Mouse (Mus musculus) stomach, embryonic 15.5 days (tissue): ENCODE data around the gene Zfyve28. TPM values are rescaled to one million over a fixed set of nuclear protein-coding genes. Genes with fewer than 3 reads are reported as not detected.

Experiments used
- ATAC-seq: fragments of 200-750 bp; cut with Nextera tagmentation; 2 replicates; pipeline ENCODE4 v1.8.0; 2017; ENCODE audit warnings: low read depth, moderate number of reproducible peaks, moderate TSS enrichment; ENCODE audit not compliant: insufficient read depth, low FRiP score
- H3K27ac ChIP-seq: fragments of 300-500 bp; sonication (generic); 2 replicates; pipeline ENCODE4 v1.5.1; 2015; ENCODE audit warnings: mild to moderate bottlenecking, inconsistent platforms
- H3K27me3 ChIP-seq: fragments of 300-500 bp; sonication (generic); replicated peaks from 2 replicates; pipeline ENCODE4 v1.6.1; 2015; ENCODE audit warnings: inconsistent platforms
- H3K36me3 ChIP-seq: fragments of 300-500 bp; sonication (generic); 2 replicates; pipeline ENCODE4 v1.6.1; 2015; ENCODE audit warnings: inconsistent platforms
- H3K4me1 ChIP-seq: fragments of 300-500 bp; sonication (generic); 2 replicates; pipeline ENCODE4 v1.6.1; 2015; ENCODE audit warnings: inconsistent platforms
- H3K4me2 ChIP-seq: fragments of 300-500 bp; sonication (generic); 2 replicates; pipeline ENCODE4 v1.6.1; 2015; ENCODE audit warnings: mild to moderate bottlenecking, inconsistent platforms
- H3K4me3 ChIP-seq: fragments of 300-500 bp; sonication (generic); replicated peaks from 2 replicates; pipeline ENCODE4 v1.5.1; 2015; ENCODE audit warnings: inconsistent platforms
- H3K9ac ChIP-seq: fragments of 300-500 bp; sonication (generic); 2 replicates; pipeline ENCODE4 v1.6.1; 2015; ENCODE audit warnings: inconsistent platforms
- H3K9me3 ChIP-seq: fragments of 300-500 bp; sonication (generic); 2 replicates; pipeline ENCODE4 v1.6.1; 2016; ENCODE audit warnings: inconsistent platforms
- WGBS: fragments of 180-500 bp; shearing (Covaris S2); methylation state at CpG from one replicate; pipeline ENCODE4 v1.1.7; 2015; 5-methylcytosine and 5-hydroxymethylcytosine counted together
- polyA plus RNA-seq: library from polyadenylated mRNA; unstranded; fragments of >200 nt; fragmentation: Nextera tagmentation; extraction: Ambion mirVana; gene quantifications from 2 replicates; pipeline ENCODE4 v1.2.1, GENCODE M21; 2015

Gene Zfyve28
- polyA plus RNA-seq, 1 experiment from 2014 or later: 0.53 TPM

- no peak overlapping the region for H3K4me3 ChIP-seq
- no peaks in the 10 kb centered on the region for H3K27me3 ChIP-seq
- 50% methylated on average over 5 of the region's 5 CpGs for WGBS
- H3K4me2 ChIP-seq: no peak overlapping the region
- ATAC-seq: no peak
- H3K9me3 ChIP-seq: no peaks in the 10 kb centered on the region
- no peak overlapping the region for H3K9ac ChIP-seq
- H3K36me3 ChIP-seq: no peaks in the 10 kb centered on the region
- no peak overlapping the region for H3K27ac ChIP-seq
- H3K4me1 ChIP-seq: no peaks in the 10 kb centered on the region; the same call in 1 of the 2 replicates
These were observed 69.6 kb downstream of the Zfyve28 start for GRCm38 (mm10) chr5:34218672-34219071.

GRCm38 (mm10) chr5:34217756-34218155 lies 70.5 kb downstream of the Zfyve28 start:
- Histone ChIP-seq H3K27me3 (no peaks in the 10 kb centered on the region), H3K36me3 (no peaks in the 10 kb centered on the region), H3K9ac (no peak overlapping the region), H3K27ac (no peak overlapping the region), H3K4me3 (no peak overlapping the region), H3K9me3 (no peaks in the 10 kb centered on the region), H3K4me2 (no peak overlapping the region), H3K4me1 (no peaks in the 10 kb centered on the region; the same call in 1 of the 2 replicates)
- no peak for ATAC-seq
- WGBS: 36% methylated on average over 9 of the region's 9 CpGs

- Histone ChIP-seq H3K4me1 (no peaks in the 10 kb centered on the region; the same call in 1 of the 2 replicates), H3K4me3 (no peak overlapping the region), H3K9ac (no peak overlapping the region), H3K36me3 (no peaks in the 10 kb centered on the region), H3K4me2 (no peak overlapping the region), H3K27me3 (no peaks in the 10 kb centered on the region), H3K9me3 (no peaks in the 10 kb centered on the region), H3K27ac (no peak overlapping the region)
- 81% methylated on average over 7 of the region's 7 CpGs for WGBS
- ATAC-seq: no peak
These were observed 72.2 kb downstream of the Zfyve28 start for GRCm38 (mm10) chr5:34216025-34216424.

DNA sequence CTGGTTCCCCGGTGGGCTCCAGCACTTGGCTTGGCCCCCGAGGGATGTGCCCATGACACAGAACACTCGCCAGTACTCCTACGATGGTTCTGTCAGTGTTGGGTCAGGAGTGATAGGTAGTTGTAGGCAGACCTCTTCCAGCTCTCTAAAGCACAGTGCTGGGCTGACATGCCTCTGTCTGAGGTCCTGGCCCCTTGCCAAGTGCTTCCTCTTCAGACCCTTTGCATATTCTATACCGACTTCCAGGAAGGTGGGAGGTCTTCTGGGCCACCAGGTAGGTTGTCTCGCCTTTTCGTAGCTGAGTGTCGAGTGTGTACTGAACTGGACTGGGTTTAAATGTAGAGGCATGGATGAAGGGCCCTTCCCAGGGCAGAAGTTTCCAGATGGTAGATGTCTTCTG lies 74.6 kb downstream of the Zfyve28 start:
- H3K4me2 ChIP-seq: no peak overlapping the region
- WGBS: 54% methylated on average over 8 of the region's 8 CpGs
- H3K9me3 ChIP-seq: no peaks in the 10 kb centered on the region
- H3K4me1 ChIP-seq: no peaks in the 10 kb centered on the region; the same call in 1 of the 2 replicates
- no peaks in the 10 kb centered on the region for H3K27me3 ChIP-seq
- no peak overlapping the region for H3K4me3 ChIP-seq
- no peak overlapping the region for H3K27ac ChIP-seq
- H3K9ac ChIP-seq: no peak overlapping the region
- ATAC-seq: no peak
- no peaks in the 10 kb centered on the region for H3K36me3 ChIP-seq

DNA sequence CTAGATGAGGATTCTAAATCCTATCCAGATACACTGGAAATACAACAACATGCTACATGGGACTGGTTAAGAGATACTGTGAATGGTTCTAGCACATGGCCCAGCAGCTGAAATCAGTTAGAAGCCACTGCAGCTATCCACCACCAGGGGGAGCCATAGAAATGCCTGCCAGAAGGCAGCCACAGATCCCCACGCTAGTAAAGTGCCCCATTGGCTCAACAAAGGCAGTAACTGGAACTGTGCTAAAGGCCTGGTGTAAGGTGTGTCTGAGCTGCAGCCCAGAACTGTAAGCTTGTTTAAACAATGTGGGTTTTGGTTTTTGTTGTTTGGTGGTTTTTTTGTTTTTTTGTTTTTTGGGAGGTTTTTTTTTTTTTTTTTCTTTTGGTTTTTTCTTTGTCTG lies 78.0 kb downstream of the Zfyve28 start:
- no peaks in the 10 kb centered on the region for H3K27me3 ChIP-seq
- no peaks in the 10 kb centered on the region for H3K9me3 ChIP-seq
- no peak overlapping the region for H3K4me2 ChIP-seq
- no peak overlapping the region for H3K27ac ChIP-seq
- no peaks in the 10 kb centered on the region for H3K36me3 ChIP-seq
- no peaks in the 10 kb centered on the region for H3K4me1 ChIP-seq
- WGBS: 0% methylated on average over 1 of the region's 1 CpGs
- H3K4me3 ChIP-seq: no peak overlapping the region
- peak; percentile 85 for ATAC-seq
- no peak overlapping the region for H3K9ac ChIP-seq

DNA sequence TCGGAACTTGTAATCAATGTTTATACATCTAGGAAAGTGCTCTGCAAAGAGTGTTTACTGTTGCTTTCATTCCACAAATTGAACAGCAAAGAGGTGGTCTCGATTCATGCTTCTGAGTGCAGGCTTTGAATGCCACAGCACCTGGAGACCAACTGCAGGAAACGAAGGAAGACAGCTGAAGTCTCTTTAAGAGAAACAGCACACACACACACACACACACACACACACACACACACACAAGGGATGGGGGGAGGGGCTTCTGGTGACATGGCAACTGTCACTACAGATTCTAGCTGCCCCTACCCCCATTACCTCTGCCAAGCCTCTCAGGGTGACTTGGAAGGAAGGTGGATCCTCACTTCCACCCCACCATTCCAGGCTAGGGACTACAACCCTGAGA lies 80.7 kb downstream of the Zfyve28 start:
- Histone ChIP-seq H3K4me3 (no peak overlapping the region), H3K27me3 (no peaks in the 10 kb centered on the region), H3K27ac (no peak overlapping the region), H3K4me2 (no peak overlapping the region), H3K36me3 (no peaks in the 10 kb centered on the region), H3K9ac (no peak overlapping the region), H3K4me1 (no peaks in the 10 kb centered on the region), H3K9me3 (no peaks in the 10 kb centered on the region)
- ATAC-seq: no peak
- 30% methylated on average over 3 of the region's 3 CpGs for WGBS

- H3K27ac ChIP-seq: no peak overlapping the region
- no peaks in the 10 kb centered on the region for H3K4me1 ChIP-seq
- no peak overlapping the region for H3K4me3 ChIP-seq
- no peaks in the 10 kb centered on the region for H3K36me3 ChIP-seq
- no peaks in the 10 kb centered on the region for H3K27me3 ChIP-seq
- no peak overlapping the region for H3K9ac ChIP-seq
- no peaks in the 10 kb centered on the region for H3K9me3 ChIP-seq
- WGBS: 54% methylated on average over 2 of the region's 2 CpGs
- ATAC-seq: no peak
- no peak overlapping the region for H3K4me2 ChIP-seq
These were observed 82.5 kb downstream of the Zfyve28 start for GRCm38 (mm10) chr5:34205788-34206187.

DNA sequence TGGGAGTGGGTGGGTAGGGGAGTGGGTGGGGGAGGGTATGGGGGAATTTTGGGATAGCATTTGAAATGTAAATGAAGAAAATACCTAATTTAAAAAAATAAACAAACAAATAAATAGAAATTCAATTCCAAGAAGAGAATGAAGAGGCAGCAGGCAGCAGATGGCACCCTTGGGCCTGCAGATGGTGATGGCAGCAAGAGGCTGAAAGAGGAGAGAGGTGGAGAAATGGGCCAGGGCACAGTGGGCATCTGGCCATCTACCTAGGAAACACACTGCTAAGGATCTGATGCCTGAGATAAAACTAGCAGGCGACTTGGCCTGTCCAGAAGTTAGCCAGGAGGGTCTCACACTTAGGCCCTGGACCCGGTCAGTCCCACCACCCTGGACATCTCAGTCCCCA lies 83.3 kb downstream of the Zfyve28 start:
- H3K4me1 ChIP-seq: no peaks in the 10 kb centered on the region
- no peak for ATAC-seq
- no peaks in the 10 kb centered on the region for H3K36me3 ChIP-seq
- H3K27me3 ChIP-seq: no peaks in the 10 kb centered on the region
- 86% methylated on average over 2 of the region's 2 CpGs for WGBS
- no peak overlapping the region for H3K9ac ChIP-seq
- no peaks in the 10 kb centered on the region for H3K9me3 ChIP-seq
- no peak overlapping the region for H3K4me2 ChIP-seq
- H3K4me3 ChIP-seq: no peak overlapping the region
- no peak overlapping the region for H3K27ac ChIP-seq

GRCm38 (mm10) chr5:34202006-34202405 lies 86.2 kb downstream of the Zfyve28 start:
- H3K4me1 ChIP-seq: no peaks in the 10 kb centered on the region
- no peaks in the 10 kb centered on the region for H3K36me3 ChIP-seq
- no peak overlapping the region for H3K27ac ChIP-seq
- no peaks in the 10 kb centered on the region for H3K27me3 ChIP-seq
- ATAC-seq: no peak
- H3K9me3 ChIP-seq: no peaks in the 10 kb centered on the region
- no peak overlapping the region for H3K4me3 ChIP-seq
- no peak overlapping the region for H3K9ac ChIP-seq
- WGBS: 67% methylated on average over 4 of the region's 4 CpGs
- no peak overlapping the region for H3K4me2 ChIP-seq

- H3K9ac ChIP-seq: no peak overlapping the region
- H3K27ac ChIP-seq: no peak overlapping the region
- H3K9me3 ChIP-seq: no peaks in the 10 kb centered on the region
- no peak for ATAC-seq
- 70% methylated on average over 2 of the region's 2 CpGs for WGBS
- no peaks in the 10 kb centered on the region for H3K27me3 ChIP-seq
- no peaks in the 10 kb centered on the region for H3K36me3 ChIP-seq
- H3K4me1 ChIP-seq: no peaks in the 10 kb centered on the region
- no peak overlapping the region for H3K4me2 ChIP-seq
- H3K4me3 ChIP-seq: no peak overlapping the region
These were observed 86.9 kb downstream of the Zfyve28 start for GRCm38 (mm10) chr5:34201396-34201795.

DNA sequence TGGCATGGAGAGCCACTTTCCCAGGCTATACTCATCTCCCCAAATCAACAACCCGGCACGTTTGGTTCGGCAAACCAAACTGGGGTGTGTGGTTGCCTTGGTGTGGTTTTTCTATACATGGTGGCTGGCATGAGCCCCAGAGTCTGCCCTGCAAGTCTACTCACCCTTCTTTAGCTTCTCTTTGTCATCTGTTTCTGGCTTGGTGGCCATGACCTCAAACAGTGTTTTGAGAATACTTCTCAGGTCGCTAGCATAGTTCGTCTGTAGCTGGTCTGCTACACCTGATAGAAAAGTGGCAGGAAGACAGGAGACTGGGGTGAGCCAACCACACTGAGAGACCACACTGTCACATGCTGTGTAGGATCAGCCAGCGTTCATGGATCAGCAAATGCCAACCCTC lies 89.6 kb downstream of the Zfyve28 start:
- Histone ChIP-seq H3K4me2 (no peak overlapping the region), H3K27me3 (no peaks in the 10 kb centered on the region), H3K4me3 (no peak overlapping the region), H3K4me1 (no peaks in the 10 kb centered on the region), H3K9ac (no peak overlapping the region), H3K9me3 (no peaks in the 10 kb centered on the region), H3K36me3 (no peaks in the 10 kb centered on the region), H3K27ac (no peak overlapping the region)
- WGBS: 87% methylated on average over 6 of the region's 6 CpGs
- no peak for ATAC-seq

DNA sequence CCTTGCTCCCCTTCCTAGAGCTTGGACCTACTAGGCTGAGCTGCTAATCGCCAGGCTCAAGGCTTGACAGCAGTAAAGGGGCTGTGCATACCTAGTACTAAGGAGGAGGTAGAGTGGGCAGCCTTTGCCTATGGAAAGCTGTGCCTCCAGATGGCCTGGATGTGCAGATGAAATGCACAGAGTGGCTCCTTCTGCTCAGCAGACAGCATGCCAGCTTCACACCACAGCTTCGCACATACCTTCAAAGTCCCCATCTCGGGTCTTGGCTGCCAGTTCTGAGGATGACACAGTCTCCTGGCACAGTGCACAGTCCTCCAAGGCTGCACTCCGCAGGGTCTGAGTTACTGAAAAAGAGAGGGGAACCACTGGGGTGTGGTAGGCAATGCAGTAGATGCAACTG lies 91.0 kb downstream of the Zfyve28 start:
- Histone ChIP-seq H3K4me2 (no peak overlapping the region), H3K9me3 (no peaks in the 10 kb centered on the region), H3K9ac (no peak overlapping the region), H3K27ac (no peak overlapping the region), H3K27me3 (no peaks in the 10 kb centered on the region), H3K36me3 (no peaks in the 10 kb centered on the region), H3K4me3 (no peak overlapping the region), H3K4me1 (no peaks in the 10 kb centered on the region)
- WGBS: 75% methylated on average over 4 of the region's 4 CpGs
- ATAC-seq: no peak

GRCm38 (mm10) chr5:34196423-34196822 lies 91.8 kb downstream of the Zfyve28 start:
- Histone ChIP-seq H3K27me3 (no peaks in the 10 kb centered on the region), H3K9ac (no peak overlapping the region), H3K27ac (no peak overlapping the region), H3K4me2 (no peak overlapping the region), H3K4me1 (no peaks in the 10 kb centered on the region), H3K36me3 (no peaks in the 10 kb centered on the region), H3K9me3 (no peaks in the 10 kb centered on the region), H3K4me3 (no peak overlapping the region)
- ATAC-seq: no peak
- 76% methylated on average over 7 of the region's 7 CpGs for WGBS
